9 mouse cellular contexts compared by ENCODE assay signal in the genomic region with DNA sequence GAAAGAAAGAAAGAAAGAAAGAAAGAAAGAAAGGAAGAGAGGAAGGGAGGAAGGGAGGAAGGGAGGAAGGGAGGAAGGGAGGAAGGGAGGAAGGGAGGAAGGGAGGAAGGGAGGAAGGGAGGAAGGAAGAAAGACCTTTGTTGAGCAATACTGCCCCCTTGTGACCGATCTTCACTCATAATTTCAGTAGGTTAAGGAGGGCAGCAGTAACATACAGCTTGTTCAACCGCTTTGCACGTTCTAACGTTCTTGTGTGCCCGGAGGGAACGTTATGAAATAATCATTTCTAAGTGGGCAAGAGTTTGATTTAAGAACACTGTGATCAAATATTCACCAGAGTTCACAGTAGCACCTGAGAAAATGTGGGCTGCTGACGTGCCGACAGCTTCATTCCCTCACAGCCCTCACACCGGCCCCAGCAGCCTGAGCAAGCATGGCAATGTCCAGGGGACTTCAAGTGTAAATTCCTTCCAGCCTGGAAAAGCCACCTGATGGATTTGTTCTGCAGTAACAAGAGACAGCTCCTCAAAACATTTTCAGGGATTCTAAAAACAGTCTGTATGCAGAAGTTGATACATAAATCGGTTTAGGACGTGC. TPM values are rescaled to one million over a fixed set of nuclear protein-coding genes. Genes with fewer than 3 reads are reported as not detected.
DNase-seq lines count a peak whose midpoint lies in the region; TF ChIP-seq lines count a peak whose summit lies in the region.
"Had no signal": no experiment of that assay in that cellular context is flagged by ENCODE, and none has a peak within 500 bp of the region (broad histone marks: within the 10 kb centered on the region; RNA-seq: fewer than 3 reads in every experiment).

No protein-coding gene starts in this region.

- intact Hi-C loops in gastrocnemius, postnatal 14 days (cut with DNase I; ENCODE audit: low total_unique reads), result loop anchor here (10.0 kb wide), 1 partner anchor 610 kb away; no protein-coding TSS in a partner anchor

- DNase-seq in gastrocnemius, postnatal 10 days, result peak; percentile 45
- no peak for DNase-seq in gastrocnemius, postnatal 14 days
- DNase-seq in spleen, adult 2 months (ENCODE audit: low read depth in 1 of 2, low spot score in 2 of 2), result no peak
- DNase-seq in spleen, postnatal 4 days (ENCODE audit: low spot score in 2 of 2), result no peak
- peak; percentile 73 to 77 for DNase-seq in cerebellum, postnatal 14 days
- DNase-seq in hindlimb bud, embryonic 11.5 days (ENCODE audit: extremely low spot score, low read depth, low spot score), result peak; percentile 83
- peak; percentile 6 for DNase-seq in retina, adult 2 months (ENCODE audit: low read depth, low spot score)
- DNase-seq in spleen, postnatal 14 days (ENCODE audit: low spot score in 2 of 2), result no peak

- no peaks in the 10 kb centered on the region for H3K4me1 ChIP-seq in spleen, adult 2 months (ENCODE audit: control insufficient read depth, insufficient read depth, insufficient read length)
- H3K4me1 ChIP-seq: liver, embryonic 15.5 days had no signal

- TF ChIP-seq POLR2A in spleen, adult 2 months (IDR thresholded peaks at IDR 0.05; ENCODE audit: low read depth, low read length), result no peak

- 49% methylated on average over 11 of the region's 11 CpGs for WGBS in spleen, adult 2 months

- no peak overlapping the region for H3K4me3 ChIP-seq in spleen, adult 2 months (ENCODE audit: extremely low read depth, insufficient read depth, insufficient read length)
- H3K4me3 ChIP-seq: liver, embryonic 15.5 days had no signal

- TF ChIP-seq CTCF in spleen, adult 2 months (IDR thresholded peaks at IDR 0.05; ENCODE audit: extremely low read depth, insufficient read depth, insufficient read length, insufficient replicate concordance), result 0 out of 2 replicates have a peak, but pooled peaks have one; percentile 2

- H3K27ac ChIP-seq in spleen, adult 2 months (ENCODE audit: insufficient read depth, low read length), result no peak overlapping the region
- H3K27ac ChIP-seq: liver, embryonic 15.5 days had no signal

- H3K27me3 ChIP-seq in spleen, adult 2 months (ENCODE audit: control insufficient read depth, insufficient read depth, low read length), result no peaks in the 10 kb centered on the region
- H3K27me3 ChIP-seq: liver, embryonic 15.5 days had no signal

- H3K36me3 ChIP-seq in spleen, adult 2 months (ENCODE audit: control insufficient read depth, insufficient read depth, low read length), result no peaks in the 10 kb centered on the region
- H3K36me3 ChIP-seq: liver, embryonic 15.5 days had no signal

RNA-seq across cellular contexts. Expression of gene Psmg1, which starts 26.2 kb away (rescaled TPM):
- total RNA-seq in gastrocnemius, postnatal 10 days (2021), result 10 to 100 TPM; 17.5 to 19.4 TPM
- total RNA-seq in gastrocnemius, postnatal 14 days (2021), result 10 to 100 TPM; 12.2 to 12.8 TPM
- 7.8 and 8.6 TPM in 2 replicates for polyA plus RNA-seq in spleen, adult 2 months (2012; rRNA removed)

Comparison
In these comparisons a context has a peak if more than half of its experiments do, and no peak if none do; other contexts are left out.
1. DNase-seq: peak in gastrocnemius, postnatal 10 days (single experiment), cerebellum, postnatal 14 days (2 of 2), hindlimb bud, embryonic 11.5 days (single experiment) and retina, adult 2 months (single experiment); none in gastrocnemius, postnatal 14 days (single experiment), spleen, adult 2 months (0 of 2), spleen, postnatal 4 days (0 of 2) and spleen, postnatal 14 days (0 of 2).